Mouse (Mus musculus) inflammation-experienced regulatory T-cells (primary cell): ENCODE measurements around the gene Zfp189. TPM values are rescaled to one million over a fixed set of nuclear protein-coding genes. Genes with fewer than 3 reads are reported as not detected.

Experiments
- polyA plus RNA-seq, 2 experiments: library from polyadenylated mRNA; unstranded; fragments of 100-300 nt; shearing (Covaris generic); gene quantifications; one replicate each; pipeline ENCODE4 v1.2.1; 2017

Zfp189 gene
- 1 to 10 TPM; 3.9 to 6.3 TPM for polyA plus RNA-seq

DNA sequence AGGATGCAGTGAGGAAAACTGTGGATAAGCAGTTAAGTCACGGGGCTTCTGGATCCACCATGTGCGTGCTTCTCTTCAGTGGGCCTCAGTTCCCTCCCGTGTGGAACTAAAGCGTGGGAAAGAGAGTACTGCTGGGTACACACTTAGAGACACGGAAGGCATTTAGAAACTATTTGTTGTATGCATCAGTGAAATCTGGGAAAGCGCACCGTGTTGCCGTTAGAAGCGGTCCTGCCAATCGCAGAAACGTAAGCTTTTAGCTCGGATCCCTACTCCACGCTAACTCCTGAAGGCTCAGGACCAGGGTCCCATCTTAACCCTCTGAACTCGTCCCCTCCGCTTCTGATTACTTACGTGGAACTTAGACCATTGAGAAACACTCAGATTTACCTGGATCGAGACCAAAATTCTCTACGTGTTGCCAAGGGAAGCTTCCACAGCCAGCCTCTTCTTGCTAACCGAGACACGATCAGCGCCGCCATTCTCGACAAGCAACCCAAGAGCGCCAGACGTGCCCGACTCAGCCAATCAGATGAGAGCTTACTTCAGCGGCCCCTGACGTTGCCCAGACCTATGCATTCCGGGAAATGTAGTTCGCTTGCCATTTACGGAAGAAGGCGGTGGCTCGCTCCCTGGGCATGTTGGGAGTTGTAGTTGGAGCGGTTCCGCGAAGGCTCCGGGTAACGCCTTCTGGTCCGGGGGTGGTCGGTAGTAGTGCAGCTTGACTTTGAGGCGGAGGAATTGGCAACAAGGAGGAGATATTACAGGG, at the start of gene Zfp189, which contains the start of gene Mrpl50:
Gene Zfp189, plus strand, starts transcription at position 605 of the 769 bp plus-strand sequence.
Gene Mrpl50, minus strand, starts transcription at position 522 of the 769 bp plus-strand sequence.

DNA sequence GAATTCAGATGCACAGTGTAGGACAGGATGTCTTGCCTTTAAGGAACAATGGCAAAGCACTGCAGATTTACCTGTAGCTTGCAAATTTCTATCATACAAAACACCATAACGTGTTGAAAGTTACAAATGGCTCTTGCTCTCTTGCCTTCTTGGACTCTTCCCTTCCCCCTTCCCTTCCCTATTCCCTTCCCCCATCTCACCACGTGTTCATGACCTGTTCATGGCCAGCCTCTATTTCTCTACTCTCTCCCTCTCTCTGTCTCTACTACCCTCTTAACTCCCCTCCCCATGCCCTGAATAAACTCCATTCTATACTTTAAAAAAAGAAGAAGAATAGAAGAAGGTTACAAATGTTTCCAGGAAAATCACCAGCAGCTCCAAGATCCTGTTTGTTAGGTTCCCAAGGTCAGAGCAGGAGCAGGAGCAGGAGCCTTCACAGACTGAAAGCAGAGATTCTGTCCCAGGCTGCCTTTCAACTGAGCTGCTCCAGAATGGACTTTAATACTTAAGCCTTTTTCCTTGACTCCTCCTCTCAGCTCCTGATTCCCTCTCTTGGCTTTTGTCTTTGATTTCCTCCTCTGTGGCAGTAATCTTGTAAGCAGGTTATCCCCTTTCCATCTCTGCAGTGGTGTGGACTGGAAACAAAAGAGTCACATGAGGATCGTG, 47.4 kb upstream of the Zfp189 start, which contains the start of gene Acnat1:
Gene Acnat1, minus strand, starts transcription at position 478 of the 666 bp plus-strand sequence.

DNA sequence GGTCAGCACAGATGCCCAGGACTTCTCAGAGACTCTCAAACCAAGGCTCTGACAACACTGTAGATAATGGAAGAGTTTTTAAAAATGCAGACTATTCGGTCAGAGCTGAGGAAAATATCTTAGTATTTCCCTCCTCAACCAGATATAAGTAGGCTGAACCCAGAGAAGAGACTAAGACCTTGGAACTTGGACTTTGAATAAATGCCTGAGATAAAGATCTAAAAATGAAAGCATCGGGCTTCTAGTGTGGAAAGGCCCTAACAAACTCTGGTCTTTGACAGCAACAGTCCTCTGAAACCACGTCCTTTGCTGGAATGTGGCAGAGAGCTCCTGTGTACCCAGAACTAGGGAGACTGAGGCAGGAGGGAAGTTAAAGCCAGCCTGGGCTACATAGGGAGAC, 14.6 kb upstream of the Zfp189 start, which contains the start of gene Baat:
Gene Baat, minus strand, starts transcription at position 172 of the 400 bp plus-strand sequence.

DNA sequence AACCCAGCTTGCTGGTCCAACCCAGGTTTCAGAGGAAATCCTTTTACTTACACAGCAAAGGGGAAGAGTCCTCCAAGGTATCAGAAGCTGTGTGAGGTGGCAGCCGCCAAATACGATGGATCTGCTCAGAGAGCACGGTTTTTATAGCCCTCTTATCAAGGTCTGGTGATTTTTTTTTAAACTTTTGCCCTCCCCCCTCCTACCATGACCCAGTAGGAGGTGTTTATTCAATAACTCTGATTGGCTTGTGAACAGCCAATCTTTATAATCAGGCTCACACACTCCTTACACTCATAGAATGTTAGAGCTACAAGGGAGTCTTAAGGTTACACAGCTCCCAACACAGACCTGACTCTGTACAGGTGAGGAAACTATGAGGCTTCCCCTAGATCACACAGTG, 28.4 kb downstream of the Zfp189 start, which contains the start of gene Aldob:
Gene Aldob, minus strand, starts transcription at position 164 of the 400 bp plus-strand sequence.

Other genes with a start within 250 kb of the Zfp189 start
- gene Acnat2, start 113.0 kb upstream of the Zfp189 start, polyA plus RNA-seq: under 1 TPM; 0.22 to 0.88 TPM
- 1 to 10 TPM in 1 of 2 experiments, not detected in 1; 1.4 TPM for gene Acnat1, start 47.3 kb upstream of the Zfp189 start, polyA plus RNA-seq
- gene Baat, start 14.6 kb upstream of the Zfp189 start, polyA plus RNA-seq: not detected
- gene Mrpl50, start 83 bp upstream of the Zfp189 start, polyA plus RNA-seq: 10 to 100 TPM; 24.1 to 34.7 TPM
- gene Aldob, start 28.4 kb downstream of the Zfp189 start, polyA plus RNA-seq: not detected
- under 1 TPM in 1 of 2 experiments, not detected in 1; 0.28 TPM for gene Tmem246, start 76.7 kb downstream of the Zfp189 start, polyA plus RNA-seq
- 10 to 100 TPM; 47.4 to 52.2 TPM for gene Rnf20, start 110.8 kb downstream of the Zfp189 start, polyA plus RNA-seq
- gene Ppp3r2, start 160.8 kb downstream of the Zfp189 start, polyA plus RNA-seq: under 1 TPM; 0.31 to 0.76 TPM